Mouse (Mus musculus) splenic B cell, adult 2 months (primary cell): Measurements from ENCODE around the gene Gm20388.

Source experiments
- DNase-seq: peaks from one replicate; pipeline ENCODE4 v3.0.0-alpha.2; 2011; ENCODE audit warnings: low read depth, low spot score
- H3K27me3 ChIP-seq: 2 replicates; pipeline ENCODE4 v1.6.1; 2012; ENCODE audit warnings: mild to moderate bottlenecking, low read length, moderate library complexity, mixed read lengths; ENCODE audit not compliant: control insufficient read depth, poor library complexity, insufficient read depth, severe bottlenecking
- H3K36me3 ChIP-seq: 2 replicates; pipeline ENCODE4 v1.6.1; 2012; ENCODE audit warnings: mild to moderate bottlenecking, low read length, moderate library complexity, mixed read lengths; ENCODE audit not compliant: control insufficient read depth, poor library complexity, insufficient read depth, severe bottlenecking

Gene Gm20388

DNA sequence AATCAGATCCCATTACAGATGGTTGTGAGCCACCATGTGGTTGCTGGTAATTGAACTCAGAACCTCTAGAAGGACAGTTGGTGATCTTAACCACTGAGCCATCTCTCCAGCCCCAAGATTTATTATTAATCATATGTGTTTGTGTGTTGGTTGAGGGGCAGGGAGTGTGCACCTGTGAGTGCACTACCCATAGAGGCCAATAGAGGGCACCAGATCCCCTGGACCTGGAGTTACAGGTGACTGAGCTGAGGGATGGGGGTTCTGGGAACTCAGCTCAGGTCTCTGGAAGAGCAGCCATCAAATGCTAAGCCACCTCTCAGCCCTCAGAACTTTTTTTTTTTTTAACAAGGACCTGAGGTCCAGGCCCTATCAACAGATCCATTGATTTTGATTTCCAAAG, 474.1 kb downstream of the Gm20388 start:
- Histone ChIP-seq H3K27me3 (no peaks in the 10 kb centered on the region), H3K36me3 (no peaks in the 10 kb centered on the region)
- DNase-seq: peak; percentile 31

DNA sequence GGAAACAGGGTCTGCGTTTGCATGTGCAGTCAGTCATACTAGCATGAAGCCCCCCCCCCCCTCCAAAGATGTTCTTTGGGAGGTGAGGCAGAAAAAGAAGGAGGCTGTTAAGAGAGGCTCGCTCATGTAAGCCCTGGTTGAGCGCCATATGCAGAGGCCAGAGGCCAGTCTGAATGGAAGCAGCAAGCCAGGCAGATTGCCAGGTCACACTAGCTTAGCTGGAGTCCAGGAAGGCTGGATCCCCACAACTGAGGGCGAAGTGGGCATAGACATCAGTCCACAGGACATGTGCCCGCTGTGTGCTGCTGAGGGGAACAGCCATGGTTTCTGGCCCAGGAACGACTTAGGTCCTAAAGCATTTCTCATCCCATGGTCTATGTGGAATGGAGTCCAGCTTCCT, 477.6 kb downstream of the Gm20388 start:
- H3K27me3 ChIP-seq: no peaks in the 10 kb centered on the region
- H3K36me3 ChIP-seq: no peaks in the 10 kb centered on the region
- DNase-seq: no peak

DNA sequence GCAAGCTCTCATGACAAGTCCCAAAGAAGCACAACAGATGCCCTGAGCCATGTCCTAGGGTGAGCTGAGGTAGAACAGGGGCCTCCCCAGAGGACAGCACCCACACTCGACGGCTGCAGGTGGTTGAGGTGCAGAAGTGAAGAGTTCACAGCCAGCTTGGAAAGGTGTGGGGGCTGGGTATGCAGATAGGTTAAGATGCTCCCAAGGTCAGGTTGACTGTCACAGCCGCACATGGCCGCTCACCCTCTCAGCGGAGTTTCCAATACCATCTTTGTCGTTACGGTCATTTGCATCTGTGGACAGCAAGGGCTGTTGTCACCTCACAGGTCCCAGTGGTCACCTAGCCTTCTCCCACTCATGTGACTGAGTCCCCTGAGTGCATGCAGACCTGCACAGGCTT, 480.0 kb downstream of the Gm20388 start:
- H3K27me3 ChIP-seq: no peaks in the 10 kb centered on the region

DNA sequence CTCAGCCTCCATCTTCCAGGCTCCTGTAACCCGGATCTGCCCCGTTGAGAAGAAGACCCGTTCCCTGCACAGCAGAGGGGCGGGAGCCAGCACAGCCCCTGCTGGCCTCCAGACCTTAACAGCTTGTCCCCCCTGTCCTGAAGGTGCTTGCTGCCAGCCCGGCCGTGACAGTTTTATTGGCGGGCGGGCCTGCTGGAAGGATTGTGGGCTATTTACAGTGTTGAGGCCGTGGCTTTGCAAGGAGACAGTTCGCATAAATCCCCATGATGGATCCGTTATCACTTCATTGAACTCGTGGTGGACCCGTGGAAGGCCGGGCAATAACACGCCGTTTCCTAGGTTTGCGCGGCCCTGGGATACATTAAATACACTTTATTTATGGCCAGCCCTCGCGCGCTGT, 481.2 kb downstream of the Gm20388 start:
- Histone ChIP-seq H3K27me3 (no peaks in the 10 kb centered on the region), H3K36me3 (no peaks in the 10 kb centered on the region)
- DNase-seq: no peak

More for the DNA sequence above, 480.0 kb downstream of the Gm20388 start:
- no peaks in the 10 kb centered on the region for H3K36me3 ChIP-seq
- peak; percentile 57 for DNase-seq

DNA sequence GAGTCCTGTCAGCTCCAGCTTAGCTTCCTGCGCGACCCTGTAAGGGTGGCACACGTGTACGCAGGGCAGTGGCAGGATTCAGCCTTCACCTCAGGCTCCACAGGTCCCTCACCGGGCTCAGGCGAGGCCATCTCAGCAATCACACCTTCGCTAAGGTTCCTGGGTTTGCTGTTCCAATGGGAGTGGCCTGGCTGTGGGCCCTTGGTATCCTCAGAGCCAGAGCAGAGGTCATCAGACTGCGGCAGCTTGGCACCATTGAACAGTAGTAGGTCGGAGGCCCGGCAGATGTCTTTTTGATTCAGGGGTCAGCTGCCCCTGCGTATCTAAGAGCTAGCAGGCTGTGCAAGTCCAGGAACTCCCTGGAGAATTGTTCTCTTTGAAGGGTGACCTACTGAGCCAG, 482.4 kb downstream of the Gm20388 start:
- no peaks in the 10 kb centered on the region for H3K36me3 ChIP-seq
- no peaks in the 10 kb centered on the region; the same call in 1 of the 2 replicates for H3K27me3 ChIP-seq
- no peak for DNase-seq

DNA sequence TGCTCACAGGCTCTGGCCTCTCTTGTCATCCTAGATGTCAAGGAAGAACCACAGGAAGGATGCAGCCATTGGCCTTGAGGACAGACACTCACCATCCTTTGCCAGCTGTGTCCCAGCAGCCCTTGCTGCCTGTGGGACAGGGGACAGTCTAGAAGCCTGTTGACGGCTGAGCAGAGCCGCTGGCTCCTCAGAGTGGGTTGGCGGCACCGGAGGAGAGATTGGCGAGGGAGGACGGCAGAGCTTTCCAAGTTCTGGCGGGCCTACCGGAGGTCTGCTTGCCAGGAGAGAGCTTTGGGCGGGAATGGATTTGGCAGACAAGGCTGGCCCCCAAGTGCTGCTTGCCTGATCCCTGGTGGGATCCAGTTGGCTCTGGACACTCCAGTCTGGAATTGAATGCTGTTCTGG, 483.2 kb downstream of the Gm20388 start:
- DNase-seq: no peak
- no peaks in the 10 kb centered on the region for H3K36me3 ChIP-seq

DNA sequence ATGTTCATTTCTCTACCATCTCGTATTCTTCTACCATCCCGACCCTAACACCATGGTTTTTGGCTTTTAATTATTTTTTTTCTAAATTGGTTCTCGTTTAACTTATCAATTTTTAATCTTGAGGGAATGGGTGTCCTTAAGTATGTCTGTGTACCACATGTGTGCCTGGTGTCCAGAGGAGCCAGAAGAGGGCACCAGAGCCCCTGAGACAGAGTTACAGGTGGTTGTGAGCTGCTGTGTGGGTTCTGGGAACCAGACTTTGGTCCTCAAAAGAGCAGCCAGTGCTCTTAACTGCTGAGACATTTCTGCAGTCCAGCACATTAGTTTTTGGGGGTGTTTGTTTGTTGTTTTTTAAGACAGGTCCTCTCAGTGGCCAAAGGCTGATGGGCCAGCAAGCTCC, 485.3 kb downstream of the Gm20388 start:
- Histone ChIP-seq H3K27me3 (no peaks in the 10 kb centered on the region; the same call in 1 of the 2 replicates), H3K36me3 (no peaks in the 10 kb centered on the region)
- no peak for DNase-seq

More for the DNA sequence above, 483.2 kb downstream of the Gm20388 start:
- H3K27me3 ChIP-seq: no peaks in the 10 kb centered on the region; the same call in 1 of the 2 replicates

DNA sequence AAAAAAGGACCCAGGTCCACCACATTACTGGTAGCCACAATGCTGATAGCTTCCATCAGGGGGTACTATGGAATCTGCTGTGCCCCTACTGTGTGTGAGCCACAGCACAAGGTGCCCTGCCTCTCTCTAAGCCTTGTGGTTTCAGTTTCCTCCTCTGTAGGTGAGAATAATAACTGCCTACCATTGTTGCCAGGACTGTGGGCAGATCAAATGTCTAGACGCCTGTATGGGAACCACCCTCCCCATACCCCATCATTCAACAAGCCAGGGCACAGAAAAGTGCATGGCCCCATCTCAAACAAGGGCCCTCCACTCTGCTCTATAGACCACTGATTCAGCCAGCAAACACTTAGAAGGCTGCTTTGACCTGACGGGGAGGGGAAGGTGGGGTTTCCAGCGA, 486.1 kb downstream of the Gm20388 start:
- no peak for DNase-seq
- no peaks in the 10 kb centered on the region; the same call in 1 of the 2 replicates for H3K27me3 ChIP-seq
- H3K36me3 ChIP-seq: no peaks in the 10 kb centered on the region

DNA sequence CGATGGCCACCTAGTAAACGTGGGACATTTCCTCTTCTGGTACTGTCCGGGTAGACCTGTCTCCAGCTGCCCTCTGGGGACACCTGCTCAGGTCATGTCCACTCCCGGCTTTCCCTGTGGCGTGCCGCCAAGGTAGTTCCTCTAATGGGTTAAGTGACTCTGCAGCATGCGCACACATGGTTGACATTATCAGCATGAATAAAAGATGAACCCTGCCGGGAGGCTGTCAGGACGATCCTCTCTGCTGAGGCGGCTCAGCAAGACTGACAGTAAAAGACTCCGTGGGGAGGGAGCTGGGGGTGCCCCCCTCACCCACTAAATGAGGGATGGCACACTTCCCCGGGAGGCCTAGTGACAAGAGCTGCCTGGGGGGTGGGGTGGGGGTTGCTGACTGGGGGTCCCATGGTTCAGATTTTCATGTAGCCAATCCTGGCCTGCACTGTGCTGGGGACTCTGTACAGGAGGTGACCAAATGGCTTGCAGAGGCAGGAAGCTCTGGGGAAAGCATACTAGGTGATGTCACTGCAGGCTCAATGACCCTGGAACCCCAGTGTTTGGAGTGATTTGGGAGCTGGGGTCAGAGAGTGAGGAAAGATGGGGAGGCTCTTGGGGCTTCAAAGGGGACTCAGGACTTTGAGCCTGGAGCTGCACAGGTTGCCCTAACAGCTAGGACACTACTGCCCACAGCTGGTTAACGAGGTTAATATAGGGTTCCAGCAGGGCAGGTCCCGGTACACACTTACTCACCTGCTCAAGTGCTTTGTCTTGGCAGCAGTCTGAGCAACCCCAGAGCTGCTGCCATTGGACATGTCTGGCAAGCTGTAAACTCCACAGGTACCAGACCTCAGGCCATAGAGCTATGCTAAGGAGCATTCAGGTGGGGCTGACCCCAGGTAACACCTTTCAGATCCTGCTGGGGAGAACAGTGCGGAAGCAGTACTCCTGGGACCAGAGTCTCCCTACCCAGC, 487.1 kb downstream of the Gm20388 start:
- Histone ChIP-seq H3K27me3 (no peaks in the 10 kb centered on the region; the same call in 1 of the 2 replicates), H3K36me3 (no peaks in the 10 kb centered on the region)
- no peak for DNase-seq

DNA sequence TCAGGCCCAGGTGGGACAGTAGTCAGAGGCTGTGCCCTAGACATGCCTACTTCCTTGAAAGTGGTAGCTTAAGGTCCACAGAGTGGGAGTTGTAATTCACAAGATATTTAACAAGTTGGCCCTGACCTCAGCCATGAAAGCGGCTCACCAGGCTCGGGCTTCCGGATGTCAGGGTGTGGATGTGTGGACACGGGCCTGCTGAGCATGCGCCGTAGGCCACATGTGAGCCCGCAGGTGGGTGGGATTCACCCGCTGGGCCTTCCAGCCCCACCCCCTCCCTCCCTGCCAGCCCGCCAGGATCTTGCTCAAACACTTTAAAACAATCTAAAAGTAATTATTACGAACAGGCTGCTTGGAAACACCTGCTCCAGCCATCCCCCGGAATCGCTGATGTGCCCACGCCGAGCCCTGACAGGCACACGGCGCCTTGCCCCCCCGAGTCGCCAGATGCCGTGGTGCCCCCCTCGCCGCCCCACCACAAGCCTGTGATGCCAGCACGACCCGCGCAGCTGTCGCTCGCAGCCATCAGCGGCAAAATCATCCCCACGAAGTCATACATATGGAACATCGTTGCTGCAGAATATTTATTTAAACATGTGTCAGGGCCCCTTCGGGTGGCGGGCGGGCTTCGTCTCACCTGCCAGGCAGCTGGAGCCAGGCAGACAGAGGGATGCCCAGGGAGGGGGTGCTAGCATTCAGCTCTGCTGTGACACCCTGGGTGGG, 488.7 kb downstream of the Gm20388 start:
- H3K36me3 ChIP-seq: no peaks in the 10 kb centered on the region
- no peak for DNase-seq
- H3K27me3 ChIP-seq: no peaks in the 10 kb centered on the region; the same call in 1 of the 2 replicates

DNA sequence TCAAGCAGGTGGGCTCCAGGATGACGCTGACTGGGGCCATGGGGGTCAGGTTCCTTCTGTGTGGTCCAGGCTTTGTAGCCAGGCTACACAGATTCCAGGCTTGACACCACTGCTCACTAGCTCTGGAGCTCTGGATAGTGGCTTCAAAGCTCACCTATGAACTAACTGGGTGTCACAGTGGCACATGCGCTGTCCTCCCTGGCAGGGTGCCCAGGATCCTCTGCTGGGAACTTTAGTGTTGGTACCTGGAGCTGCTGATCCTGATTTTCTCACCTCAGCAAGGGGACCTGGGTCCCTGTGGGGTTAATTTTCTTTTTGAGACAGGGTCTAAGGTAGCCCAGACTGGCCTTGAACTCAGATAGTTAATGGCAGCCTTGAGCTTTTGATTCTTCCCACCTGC, 490.6 kb downstream of the Gm20388 start:
- H3K36me3 ChIP-seq: no peaks in the 10 kb centered on the region
- no peak for DNase-seq
- no peaks in the 10 kb centered on the region; the same call in 1 of the 2 replicates for H3K27me3 ChIP-seq

DNA sequence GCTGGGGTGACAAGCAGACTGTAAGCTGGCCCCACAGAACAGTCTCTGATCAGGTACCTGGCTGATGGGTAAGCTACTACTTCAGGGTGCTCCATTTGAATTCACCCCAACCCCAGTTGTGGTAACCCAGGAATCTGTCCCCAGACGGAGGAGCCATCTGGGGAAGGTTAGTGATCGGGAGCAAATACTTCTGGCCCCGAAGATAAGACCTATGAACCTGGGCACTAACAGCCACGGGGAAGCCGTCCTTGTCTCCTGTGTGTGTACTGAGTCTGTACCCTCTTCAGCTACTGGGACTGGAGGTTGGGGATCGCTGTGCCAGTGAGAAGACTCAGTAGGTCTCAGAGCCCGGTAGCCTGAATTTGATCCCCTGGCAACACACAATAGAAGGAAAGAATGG, 491.1 kb downstream of the Gm20388 start:
- no peaks in the 10 kb centered on the region; the same call in 1 of the 2 replicates for H3K27me3 ChIP-seq
- H3K36me3 ChIP-seq: no peaks in the 10 kb centered on the region
- no peak for DNase-seq

DNA sequence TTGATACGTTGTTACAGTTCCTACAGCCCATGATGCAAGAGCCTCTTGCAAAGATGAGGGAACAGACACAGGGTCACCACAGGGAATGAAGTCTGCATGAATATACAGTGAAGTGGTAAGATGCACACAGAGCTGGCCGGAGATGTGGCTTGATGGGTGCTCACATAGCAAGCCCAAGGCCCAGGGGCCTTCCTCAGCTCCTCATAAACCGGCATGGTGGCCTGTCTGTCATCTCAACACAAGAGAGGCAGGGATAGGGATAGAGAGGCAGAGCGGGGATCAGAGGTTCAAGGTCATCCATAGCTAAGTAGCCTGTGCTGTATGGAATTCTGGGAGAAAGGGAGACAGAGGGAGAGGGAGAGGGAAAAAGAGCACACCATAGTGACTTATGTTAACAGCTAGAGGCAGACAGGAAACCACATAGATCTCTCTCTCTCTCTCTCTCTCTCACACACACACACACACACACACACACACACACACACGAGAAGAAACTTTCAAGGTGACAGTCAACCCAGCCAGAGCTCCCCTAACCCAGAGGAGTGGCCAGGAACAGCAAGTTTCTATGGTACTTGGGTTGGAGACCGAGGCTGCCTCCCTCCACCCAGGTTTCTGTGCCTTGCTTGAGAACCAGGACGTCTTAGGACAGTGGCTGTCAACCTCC, 493.1 kb downstream of the Gm20388 start:
- no peaks in the 10 kb centered on the region for H3K36me3 ChIP-seq
- no peaks in the 10 kb centered on the region for H3K27me3 ChIP-seq
- no peak for DNase-seq

DNA sequence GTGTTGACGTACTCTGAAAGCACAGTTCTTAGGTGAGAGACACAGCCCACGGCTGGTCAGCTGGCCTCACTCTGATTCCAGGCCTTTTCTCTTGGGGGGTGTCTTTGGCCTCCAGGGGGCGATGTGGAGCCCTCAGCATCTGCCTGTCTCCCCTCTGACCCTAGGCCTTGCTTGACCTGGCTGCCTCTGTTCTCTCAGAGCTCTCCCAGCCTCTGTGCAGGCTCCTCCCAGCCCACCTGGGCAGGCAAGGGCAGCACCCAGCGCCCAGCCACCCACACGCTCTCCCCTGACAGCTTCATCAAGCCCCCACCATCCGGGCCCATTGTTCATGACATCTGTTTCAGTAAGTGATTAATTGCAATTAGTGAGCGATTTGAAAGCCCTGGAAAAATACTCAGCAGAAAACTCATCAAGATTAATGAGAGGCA, 494.0 kb downstream of the Gm20388 start:
- DNase-seq: peak; percentile 75
- H3K27me3 ChIP-seq: no peaks in the 10 kb centered on the region
- no peaks in the 10 kb centered on the region for H3K36me3 ChIP-seq
